Mouse (Mus musculus) adrenal gland (tissue): ENCODE measurements at regions not wholly inside any gene's neighbourhood (a gene's known extent, or its start where the extent isn't known, plus 50 kb on each side); places are given as distances from the start of the nearest gene placed in this dataset.

Experiments
- intact Hi-C: fragments of 180-260 bp; cut with DNase I; formaldehyde crosslinking; loops from one replicate; pipeline ENCODE4 v1.15.1; 2025

DNA sequence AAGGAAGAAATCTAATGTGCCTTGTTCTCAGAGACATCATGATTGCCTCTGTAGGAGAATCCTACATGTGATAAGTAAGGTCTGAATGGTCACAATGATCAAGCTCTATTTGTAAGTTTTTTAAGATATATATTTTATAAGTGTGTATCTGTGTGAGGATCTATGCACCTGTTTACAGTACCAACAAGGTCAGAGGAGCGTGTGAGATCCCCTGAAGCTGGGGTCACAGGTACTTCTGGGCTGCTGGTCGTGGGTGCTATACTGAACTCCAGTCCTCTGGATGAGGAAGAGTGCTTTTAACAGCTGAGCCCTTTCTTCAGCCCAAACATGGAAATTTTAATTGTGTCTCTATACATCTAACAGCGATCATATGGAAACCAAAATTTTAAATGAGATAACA, 181.1 kb upstream of the Topaz1 start:
- intact Hi-C loops: no loop called here

DNA sequence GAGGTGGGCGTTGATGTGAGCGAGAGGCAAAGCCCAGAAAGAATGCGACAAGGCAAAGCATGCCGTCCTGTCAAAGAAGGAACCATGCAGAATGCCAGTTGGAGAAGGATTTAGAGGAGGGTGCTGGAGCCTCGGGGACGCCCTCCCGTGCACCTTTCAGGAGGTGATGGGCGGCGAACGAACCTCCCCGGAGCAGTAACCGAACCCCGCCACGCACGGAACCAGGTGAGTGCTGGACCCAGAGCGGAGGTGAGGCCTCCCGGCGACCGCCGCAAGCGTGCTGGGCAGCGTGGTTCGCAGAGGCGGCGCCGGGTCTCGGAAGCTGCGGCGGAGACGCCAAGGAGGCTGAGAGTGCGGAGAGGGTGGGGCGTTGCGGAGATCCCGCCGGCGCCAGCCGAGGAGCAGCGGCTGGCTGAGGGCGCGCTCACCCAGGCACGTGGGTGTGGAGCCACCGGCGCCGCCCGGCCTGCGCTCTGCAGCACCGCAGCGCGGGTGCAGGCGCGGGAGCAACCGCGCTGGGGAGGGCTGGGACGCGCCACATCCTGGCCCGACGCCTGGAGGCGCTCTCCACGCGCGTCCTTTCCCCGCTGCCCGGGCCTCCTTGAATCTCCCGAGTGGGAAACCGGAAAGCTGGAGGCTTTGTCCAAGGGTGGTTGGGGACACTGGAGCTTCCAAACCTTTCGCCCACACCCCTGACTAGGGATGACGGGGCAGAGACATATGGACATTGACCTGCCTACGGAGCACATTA, 178.3 kb upstream of the Topaz1 start:
- intact Hi-C loops: no loop called here

GRCm38 (mm10) chr9:122569511-122570455, 177.4 kb upstream of the Topaz1 start:
- intact Hi-C loops: no loop called here

- intact Hi-C loops: no loop called here
Observed at GRCm38 (mm10) chr9:122571001-122571400, 176.1 kb upstream of the Topaz1 start.

- intact Hi-C loops: no loop called here
Observed at GRCm38 (mm10) chr9:122571402-122572059, 175.6 kb upstream of the Topaz1 start.

DNA sequence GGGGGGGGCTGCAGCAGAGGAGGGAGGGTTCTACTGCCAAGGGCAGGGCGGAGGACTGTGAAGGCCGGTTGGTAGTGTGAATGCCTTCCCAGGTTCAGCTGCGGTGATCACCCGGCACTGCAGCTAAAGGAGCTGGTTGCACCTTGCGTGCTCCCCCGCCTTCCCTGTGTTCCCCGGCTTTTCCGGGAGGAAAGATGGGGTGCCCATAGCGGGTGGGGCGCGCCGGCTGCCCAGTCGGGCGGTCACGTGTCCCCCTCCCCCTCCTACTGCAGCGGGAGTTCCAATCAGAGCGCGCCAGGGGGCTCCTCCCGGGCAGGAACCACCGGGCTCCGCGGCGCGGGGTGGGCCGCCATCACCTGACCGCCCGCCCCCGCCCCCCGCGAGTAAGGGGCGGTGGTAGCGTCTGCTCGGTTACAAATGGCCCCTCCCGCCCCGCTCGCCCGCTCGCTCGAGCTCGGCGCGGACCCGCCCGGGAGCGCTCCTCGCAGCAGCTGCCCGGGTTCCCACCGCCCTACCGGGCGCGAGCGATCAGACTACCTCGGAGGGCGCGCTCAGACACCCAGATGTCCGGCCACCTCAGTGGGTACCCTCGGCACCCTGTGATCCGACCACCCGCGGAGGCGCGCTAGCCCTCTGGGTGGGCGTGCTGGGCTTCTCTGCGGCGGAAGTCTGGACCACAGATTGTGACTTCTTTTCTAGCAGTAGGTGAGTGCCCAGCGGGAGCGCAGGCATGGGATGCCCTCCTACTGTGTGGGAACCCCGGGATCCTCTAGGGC, 174.9 kb upstream of the Topaz1 start:
- intact Hi-C loops: no loop called here

DNA sequence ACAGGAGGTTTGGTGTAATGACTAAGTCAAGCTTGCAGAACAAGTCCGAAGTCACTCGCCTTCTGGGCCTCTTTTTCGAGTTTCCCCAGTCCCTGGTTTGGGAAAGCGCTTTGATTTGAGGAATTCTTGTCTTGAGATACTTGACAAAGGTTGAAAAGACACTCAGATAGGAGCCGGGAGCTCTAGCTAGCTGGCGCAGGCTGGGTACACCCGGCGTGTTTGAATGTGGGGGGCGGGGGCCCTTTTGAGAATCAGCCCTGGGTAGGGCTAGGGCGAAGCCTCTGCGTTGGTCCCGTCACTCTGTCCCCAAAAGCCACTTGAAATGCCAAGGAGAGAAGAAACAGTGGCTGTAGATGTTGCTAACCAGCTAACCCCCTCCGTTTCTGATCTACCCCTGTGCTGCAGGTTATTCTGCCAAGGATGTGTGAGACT, 174.3 kb upstream of the Topaz1 start:
- intact Hi-C loops: no loop called here

DNA sequence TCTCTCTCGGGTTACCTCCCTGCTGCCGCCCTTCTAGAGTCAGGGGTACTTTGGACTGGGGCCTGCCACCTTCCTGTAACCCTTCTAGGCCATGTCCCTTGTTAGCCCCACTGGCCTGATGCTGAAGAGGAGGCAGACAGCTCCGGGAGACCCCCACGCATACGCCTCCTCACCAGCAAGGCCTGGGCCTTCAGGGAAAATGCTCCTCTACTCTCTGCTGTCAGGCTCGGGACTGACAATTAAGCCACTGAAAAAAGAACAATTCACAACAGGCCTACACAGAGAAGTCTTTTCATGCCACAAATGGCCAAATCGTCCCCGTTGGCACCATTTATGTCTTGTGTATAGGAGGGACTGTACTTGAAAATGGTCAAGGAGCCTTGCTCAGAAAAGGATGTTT, 161.9 kb upstream of the Topaz1 start:
- intact Hi-C loops: no loop called here

- intact Hi-C loops: no loop called here
Observed at GRCm38 (mm10) chr9:122586421-122586820, 160.7 kb upstream of the Topaz1 start.

GRCm38 (mm10) chr9:122586986-122587385, 160.2 kb upstream of the Topaz1 start:
- intact Hi-C loops: no loop called here

DNA sequence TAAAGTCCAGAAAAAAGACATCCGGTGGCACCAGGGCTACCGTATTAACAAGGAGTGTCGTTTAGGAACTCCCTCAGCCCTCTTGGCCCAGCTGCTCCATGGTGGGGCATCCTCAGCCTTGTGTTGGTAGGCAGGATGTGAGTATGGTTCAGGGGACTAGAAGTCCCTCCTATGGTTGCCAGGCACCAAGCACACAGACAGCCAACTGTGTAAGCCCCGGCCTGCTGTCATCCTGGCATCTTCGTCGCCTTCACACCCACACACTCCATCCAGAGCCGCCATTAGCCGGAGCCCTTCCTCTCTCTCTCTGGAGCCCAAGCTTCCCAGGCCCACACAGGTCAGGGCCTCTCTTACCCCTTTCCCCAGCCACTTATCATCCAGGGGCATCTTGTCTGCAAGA, 158.9 kb upstream of the Topaz1 start:
- intact Hi-C loops: no loop called here

GRCm38 (mm10) chr9:122592820-122593615, 154.1 kb upstream of the Topaz1 start:
- intact Hi-C loops: no loop called here

DNA sequence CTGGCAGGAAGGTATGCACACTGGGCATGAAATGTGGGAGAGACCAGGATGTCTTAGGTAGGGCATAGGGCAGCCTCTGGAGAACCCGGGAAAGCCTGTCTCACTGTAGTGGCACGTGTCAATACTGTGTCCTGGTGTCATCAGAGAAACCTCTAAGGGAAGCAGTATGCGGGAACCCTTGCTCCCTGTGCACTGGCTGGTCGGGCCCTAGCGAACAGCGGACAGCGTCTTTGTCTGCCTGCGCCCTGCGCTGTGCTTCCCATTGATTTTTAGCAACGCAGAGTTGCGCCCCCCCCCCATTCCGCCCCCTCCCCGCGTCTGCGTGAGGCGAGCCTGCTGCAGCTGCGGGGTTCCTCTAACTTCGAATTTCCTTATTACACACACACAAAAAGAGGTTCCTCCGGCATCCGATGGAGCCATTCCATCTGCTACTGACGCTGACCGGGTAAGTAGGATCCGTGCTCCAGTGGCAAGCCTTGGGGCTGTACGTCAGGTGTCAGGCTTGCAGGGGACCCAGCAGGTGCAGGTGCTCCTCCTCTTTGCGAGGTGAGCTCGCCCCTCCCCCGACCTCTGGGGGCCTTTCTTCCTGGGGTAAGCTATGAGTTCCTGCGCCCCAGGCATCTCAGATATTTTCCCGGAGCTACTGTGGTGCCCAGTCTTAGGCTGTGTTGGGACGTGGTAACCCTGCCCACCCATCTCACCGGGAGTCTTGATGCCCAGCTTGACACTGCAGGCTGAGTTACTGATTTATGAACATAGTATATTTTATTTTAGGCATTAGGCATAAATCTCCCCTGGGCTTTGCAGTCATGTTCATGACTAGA, 151.8 kb upstream of the Topaz1 start:
- intact Hi-C loops: no loop called here

- intact Hi-C loops: no loop called here
Observed at GRCm38 (mm10) chr9:122603106-122603505, 144.0 kb upstream of the Topaz1 start.

DNA sequence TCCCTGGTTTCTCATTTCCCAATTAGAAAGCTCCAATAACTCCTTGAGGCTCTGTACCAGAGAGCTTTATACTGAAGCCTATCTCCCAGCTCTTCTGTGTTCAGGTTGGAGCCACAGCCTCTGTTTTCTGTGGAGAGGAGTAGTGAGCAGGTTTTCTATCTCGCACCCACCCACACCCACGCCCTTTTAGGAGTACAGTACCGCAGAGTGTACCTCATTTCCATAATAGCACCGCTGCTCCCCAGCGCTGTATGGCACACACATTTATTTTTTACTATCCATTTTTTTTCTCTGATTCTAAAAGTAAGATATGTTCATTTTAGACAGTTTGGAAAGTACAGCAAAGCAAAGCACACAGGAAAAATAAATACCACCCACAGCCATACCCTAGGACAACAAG, 137.5 kb upstream of the Topaz1 start:
- intact Hi-C loops: no loop called here

DNA sequence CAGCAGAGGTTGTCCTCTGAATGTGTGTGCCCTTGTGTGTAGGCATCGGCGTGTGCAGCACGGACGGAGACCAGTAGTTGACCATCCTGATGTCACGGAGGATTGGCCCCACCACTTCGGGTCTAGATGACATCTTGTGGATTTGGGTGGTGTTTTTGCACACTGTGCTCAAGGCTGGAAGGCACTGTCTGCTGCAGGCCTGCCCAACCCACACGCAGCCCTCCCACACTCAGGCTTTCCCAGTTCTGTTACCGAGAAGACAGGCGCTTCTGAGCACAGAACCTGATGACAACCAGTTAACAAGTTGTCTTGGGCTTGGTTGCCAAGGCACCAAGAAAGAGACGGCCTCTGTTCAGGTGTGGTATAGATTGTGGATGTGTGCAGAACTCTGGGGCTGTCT, 136.2 kb upstream of the Topaz1 start:
- intact Hi-C loops: no loop called here

DNA sequence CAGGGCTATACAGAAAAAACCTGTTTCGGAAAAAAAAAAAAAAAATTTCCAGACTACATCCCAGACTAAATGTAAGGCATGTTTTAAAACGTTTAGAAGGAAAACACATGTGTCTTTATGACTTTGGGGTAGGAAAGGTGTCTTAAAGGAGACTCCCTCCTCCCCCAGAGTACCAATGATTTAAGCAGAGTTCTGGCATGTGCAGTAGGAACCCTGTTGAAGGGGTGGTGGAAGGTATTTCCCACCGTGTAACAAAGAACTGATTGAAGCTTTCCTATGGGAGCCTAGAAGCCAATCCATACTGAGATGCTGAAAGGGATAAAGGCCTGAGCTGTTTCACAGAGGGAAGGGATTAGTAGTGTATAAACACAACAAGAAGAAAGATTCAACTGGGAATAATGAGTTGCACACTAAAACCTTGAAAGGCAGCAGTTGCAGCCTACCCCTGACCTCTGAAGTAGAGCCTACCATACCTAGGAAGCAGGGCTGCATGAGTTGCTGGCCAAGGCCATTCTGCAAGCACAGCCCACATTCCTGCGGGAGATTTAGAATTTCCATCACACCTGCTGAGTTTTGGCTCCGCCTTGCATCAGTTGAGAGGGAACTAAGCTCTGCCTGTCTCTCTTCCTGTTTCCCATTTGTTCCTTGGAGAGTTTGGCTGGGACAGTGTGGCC, 132.4 kb upstream of the Topaz1 start:
- intact Hi-C loops: no loop called here

GRCm38 (mm10) chr9:122615351-122615750, 131.8 kb upstream of the Topaz1 start:
- intact Hi-C loops: no loop called here

- intact Hi-C loops: loop anchor here (2.0 kb wide), 2 partner anchors 69 to 111 kb away; no protein-coding TSS in a partner anchor
Observed at GRCm38 (mm10) chr9:122617793-122618192, 129.4 kb upstream of the Topaz1 start.
